Mouse (Mus musculus) skeletal muscle tissue, adult 2 months (tissue): Measurements from ENCODE around the gene Nsd2.
"Not testable (repeated sequence)": the region's sequence is repeated elsewhere in the genome, so short reads cannot be mapped to it uniquely, and the experiment has no call there.

Experiments
- DNase-seq: peaks from one replicate; pipeline ENCODE4 v3.0.0-alpha.2; 2012; ENCODE audit warnings: low read depth, low spot score

Nsd2 gene

GRCm38 (mm10) chr5:33932413-33932812, 111.9 kb downstream of the Nsd2 start:
- DNase-seq: no peak

GRCm38 (mm10) chr5:33934081-33934480, 113.6 kb downstream of the Nsd2 start:
- no peak for DNase-seq

GRCm38 (mm10) chr5:33934877-33935276, 114.4 kb downstream of the Nsd2 start:
- no peak for DNase-seq

- no peak for DNase-seq
These were observed 115.2 kb downstream of the Nsd2 start for GRCm38 (mm10) chr5:33935700-33936111.

- peak; percentile 98 for DNase-seq
These were observed 115.7 kb downstream of the Nsd2 start, which contains the start of gene Nelfa for GRCm38 (mm10) chr5:33936120-33936707. TSS of gene Nelfa (minus strand) at chr5:33936413.

GRCm38 (mm10) chr5:33937230-33937629, 116.7 kb downstream of the Nsd2 start:
- DNase-seq: no peak

GRCm38 (mm10) chr5:33938448-33938847, 117.9 kb downstream of the Nsd2 start:
- DNase-seq: peak; percentile 85

GRCm38 (mm10) chr5:33947035-33947434, 126.5 kb downstream of the Nsd2 start:
- DNase-seq: not testable (repeated sequence)
